Mouse (Mus musculus) heart, embryonic 11.5 days (tissue): Measurements from ENCODE around the gene Etl4. TPM values are rescaled to one million over a fixed set of nuclear protein-coding genes. Genes with fewer than 3 reads are reported as not detected.

ENCODE experiments used
- ATAC-seq: fragments of 200-750 bp; cut with Nextera tagmentation; replicated peaks from 2 replicates; pipeline ENCODE4 v1.8.0; 2017; ENCODE audit warnings: moderate library complexity; ENCODE audit not compliant: insufficient number of reproducible peaks, low FRiP score, low TSS enrichment
- H3K27ac ChIP-seq: fragments of 300-500 bp; sonication (generic); 2 replicates; pipeline ENCODE4 v1.5.1; 2014; ENCODE audit warnings: mild to moderate bottlenecking, low read depth, low read length
- H3K27me3 ChIP-seq: fragments of 300-500 bp; sonication (generic); 2 replicates; pipeline ENCODE4 v1.6.1; 2014; ENCODE audit warnings: mild to moderate bottlenecking, low read length, mixed read lengths; ENCODE audit not compliant: control insufficient read depth, insufficient read depth
- H3K36me3 ChIP-seq: fragments of 300-500 bp; sonication (generic); 2 replicates; pipeline ENCODE4 v1.6.1; 2014; ENCODE audit warnings: mild to moderate bottlenecking, low read length, moderate library complexity, mixed read lengths; ENCODE audit not compliant: control insufficient read depth, insufficient read depth
- H3K4me1 ChIP-seq: fragments of 300-500 bp; sonication (generic); 2 replicates; pipeline ENCODE4 v1.6.1; 2014; ENCODE audit warnings: low read length; ENCODE audit not compliant: control insufficient read depth, insufficient read depth
- H3K4me2 ChIP-seq: fragments of 300-500 bp; sonication (generic); 2 replicates; pipeline ENCODE4 v1.6.1; 2014; ENCODE audit warnings: mild to moderate bottlenecking, moderate library complexity
- H3K4me3 ChIP-seq: fragments of 300-500 bp; sonication (generic); 2 replicates; pipeline ENCODE4 v1.5.1; 2014; ENCODE audit warnings: low read depth, low read length
- H3K9ac ChIP-seq: fragments of 300-500 bp; sonication (generic); 2 replicates; pipeline ENCODE4 v1.6.1; 2014; ENCODE audit warnings: mild to moderate bottlenecking, low read depth, low read length, moderate library complexity
- H3K9me3 ChIP-seq: fragments of 300-500 bp; sonication (generic); replicated peaks from 2 replicates; pipeline ENCODE4 v1.6.1; 2016; ENCODE audit warnings: low read length; ENCODE audit not compliant: control insufficient read depth
- WGBS: fragments of 180-500 bp; shearing (Covaris S2); extraction: QIAGEN DNeasy Blood & Tissue Kit; methylation state at CpG from one replicate; pipeline ENCODE4 v1.1.7; 2014; ENCODE audit not compliant: insufficient replicate concordance; 5-methylcytosine and 5-hydroxymethylcytosine counted together
- polyA plus RNA-seq: library from polyadenylated mRNA; unstranded; fragments of >200 nt; fragmentation: Nextera tagmentation; extraction: Ambion mirVana; gene quantifications from 2 replicates; pipeline ENCODE4 v1.2.1, GENCODE M21; 2014

Etl4 gene
- polyA plus RNA-seq, 1 experiment from 2014 or later, result 12.4 TPM

DNA sequence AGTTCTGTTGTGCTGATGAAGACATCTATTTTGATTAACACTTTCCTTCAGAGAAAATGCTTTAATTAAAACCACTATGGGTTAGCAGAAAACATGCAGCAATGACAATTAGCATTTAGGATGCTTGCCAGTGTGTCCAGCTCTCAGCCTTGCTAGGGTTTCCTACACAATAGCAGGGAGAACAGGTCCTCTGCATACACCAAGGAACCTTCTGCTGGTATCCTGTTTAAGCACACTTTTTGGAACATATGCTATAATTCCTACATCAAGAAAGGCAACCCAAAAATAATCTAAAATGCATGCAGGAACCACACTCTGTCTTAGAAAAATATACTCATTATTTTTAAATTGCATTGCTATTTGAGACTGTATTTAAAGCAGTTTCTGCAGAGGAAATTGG lies 673.5 kb downstream of the Etl4 start:
- no peak overlapping the region for H3K4me2 ChIP-seq
- no peaks in the 10 kb centered on the region; the same call in 1 of the 2 replicates for H3K36me3 ChIP-seq
- H3K4me1 ChIP-seq, result peaks cover 8% of the 10 kb centered on the region; the same call in 1 of the 2 replicates
- H3K9ac ChIP-seq, result no peak overlapping the region
- no peak overlapping the region for H3K4me3 ChIP-seq
- no peaks in the 10 kb centered on the region for H3K27me3 ChIP-seq
- H3K27ac ChIP-seq, result no peak overlapping the region
- no peak for ATAC-seq
- H3K9me3 ChIP-seq, result no peaks in the 10 kb centered on the region

DNA sequence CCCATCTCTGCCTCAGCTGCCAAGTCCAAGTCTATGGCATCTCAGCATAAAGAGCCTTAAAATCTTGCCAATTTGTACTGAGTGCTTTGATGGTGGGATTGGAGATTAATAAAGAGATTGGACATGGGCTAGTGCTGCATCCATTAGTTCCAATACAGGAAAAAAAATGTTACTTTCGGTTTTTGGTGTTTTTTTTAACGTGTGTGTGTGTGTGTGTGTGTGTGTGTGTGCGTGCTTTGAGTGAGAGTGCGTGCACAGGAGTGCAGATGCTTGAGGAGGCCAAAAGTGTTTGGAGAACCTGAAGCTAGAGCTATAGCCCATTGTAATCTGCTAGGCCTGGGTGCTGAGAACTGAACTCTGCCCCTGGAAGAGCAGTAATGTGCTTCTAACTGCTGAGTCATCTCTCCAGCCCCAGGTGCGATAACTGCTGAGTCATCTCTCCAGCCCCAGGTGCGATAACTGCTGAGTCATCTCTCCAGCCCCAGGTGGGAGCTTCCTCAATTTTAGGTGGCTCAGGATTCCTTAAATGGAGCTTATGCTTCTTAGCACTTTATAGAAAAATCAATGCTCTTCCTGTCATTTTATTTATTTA lies 674.1 kb downstream of the Etl4 start:
- Histone ChIP-seq H3K9me3 (no peaks in the 10 kb centered on the region), H3K36me3 (no peaks in the 10 kb centered on the region; the same call in 1 of the 2 replicates), H3K4me3 (no peak overlapping the region), H3K4me2 (no peak overlapping the region), H3K4me1 (peaks cover 8% of the 10 kb centered on the region; the same call in 1 of the 2 replicates), H3K27ac (no peak overlapping the region), H3K9ac (no peak overlapping the region), H3K27me3 (no peaks in the 10 kb centered on the region)
- ATAC-seq, result no peak; the same call in 1 of the 2 replicates
- WGBS, result 87% methylated on average over 6 of the region's 6 CpGs

DNA sequence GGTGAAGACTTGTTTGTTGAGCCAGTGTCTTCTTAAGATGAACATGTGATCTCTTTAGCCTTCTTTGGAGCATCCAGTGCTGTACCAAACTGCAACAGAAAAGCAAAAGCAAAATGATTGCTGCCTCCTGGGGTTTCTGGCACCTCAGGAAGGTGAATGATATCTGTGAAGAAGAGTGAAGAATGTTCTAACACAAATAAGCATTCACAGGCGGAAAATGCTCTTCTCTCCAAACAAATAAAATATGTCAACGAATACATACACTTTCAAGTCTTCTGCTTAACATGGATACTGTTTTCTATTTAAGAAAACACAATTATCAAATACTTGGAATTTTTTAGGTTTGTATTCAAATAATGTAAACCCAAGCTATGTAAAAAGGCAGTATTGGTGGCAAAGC lies 678.3 kb downstream of the Etl4 start:
- no peak for ATAC-seq
- no peaks in the 10 kb centered on the region for H3K4me1 ChIP-seq
- no peaks in the 10 kb centered on the region; the same call in 1 of the 2 replicates for H3K36me3 ChIP-seq
- H3K9ac ChIP-seq, result no peak overlapping the region
- WGBS, result 90% methylated on average over 2 of the region's 2 CpGs
- no peak overlapping the region for H3K27ac ChIP-seq
- no peaks in the 10 kb centered on the region for H3K9me3 ChIP-seq
- H3K27me3 ChIP-seq, result no peaks in the 10 kb centered on the region
- H3K4me2 ChIP-seq, result no peak overlapping the region
- no peak overlapping the region for H3K4me3 ChIP-seq

DNA sequence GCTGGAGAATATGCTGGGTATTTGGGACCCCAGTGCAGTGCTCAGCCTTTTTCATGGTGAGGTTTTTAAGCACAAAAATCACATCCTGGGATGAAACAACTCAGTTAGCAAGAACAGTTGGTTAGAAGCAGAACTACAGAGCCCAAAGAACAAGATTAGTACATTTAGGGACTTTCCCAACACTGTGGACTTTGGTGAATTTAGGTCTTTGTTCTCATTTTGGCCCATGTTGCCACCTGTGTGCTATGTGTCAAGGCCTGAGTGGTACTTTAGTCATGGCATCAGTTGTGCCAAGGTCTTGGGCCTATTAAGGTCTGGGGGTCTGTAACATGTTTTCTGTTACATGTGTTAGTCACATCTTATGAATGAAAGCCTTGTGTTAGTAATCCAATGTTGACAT lies 679.1 kb downstream of the Etl4 start:
- Histone ChIP-seq H3K36me3 (no peaks in the 10 kb centered on the region; the same call in 1 of the 2 replicates), H3K4me2 (no peak overlapping the region), H3K4me1 (peaks cover 4% of the 10 kb centered on the region; the same call in 1 of the 2 replicates), H3K27ac (no peak overlapping the region), H3K27me3 (no peaks in the 10 kb centered on the region), H3K9me3 (no peaks in the 10 kb centered on the region), H3K4me3 (no peak overlapping the region), H3K9ac (no peak overlapping the region)
- no peak for ATAC-seq

DNA sequence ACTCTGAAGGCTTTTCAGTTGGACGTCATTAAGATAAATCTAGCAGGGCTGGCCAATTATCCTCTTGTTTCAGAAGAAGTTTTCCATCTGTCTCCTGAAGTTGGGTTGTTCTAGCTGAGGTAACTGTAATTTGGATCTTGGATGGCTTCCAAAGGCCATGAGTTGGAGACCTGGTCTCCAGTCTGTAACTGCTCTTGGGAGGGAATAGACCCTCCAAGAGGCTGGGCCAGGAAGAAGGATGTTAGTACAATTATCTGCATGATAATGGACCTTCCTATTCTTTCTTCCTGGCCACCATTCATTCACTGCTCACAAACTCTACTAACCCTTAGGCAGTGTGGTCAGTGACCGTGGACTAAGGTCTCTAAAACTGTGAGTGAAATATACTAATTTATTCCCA lies 684.5 kb downstream of the Etl4 start:
- no peak for ATAC-seq
- Histone ChIP-seq H3K4me2 (no peak overlapping the region), H3K27me3 (no peaks in the 10 kb centered on the region), H3K9me3 (no peaks in the 10 kb centered on the region), H3K27ac (no peak overlapping the region), H3K4me1 (peaks cover 4% of the 10 kb centered on the region; the same call in 1 of the 2 replicates), H3K4me3 (no peak overlapping the region), H3K36me3 (no peaks in the 10 kb centered on the region), H3K9ac (no peak overlapping the region)
- WGBS, result 61% methylated on average over 2 of the region's 2 CpGs

DNA sequence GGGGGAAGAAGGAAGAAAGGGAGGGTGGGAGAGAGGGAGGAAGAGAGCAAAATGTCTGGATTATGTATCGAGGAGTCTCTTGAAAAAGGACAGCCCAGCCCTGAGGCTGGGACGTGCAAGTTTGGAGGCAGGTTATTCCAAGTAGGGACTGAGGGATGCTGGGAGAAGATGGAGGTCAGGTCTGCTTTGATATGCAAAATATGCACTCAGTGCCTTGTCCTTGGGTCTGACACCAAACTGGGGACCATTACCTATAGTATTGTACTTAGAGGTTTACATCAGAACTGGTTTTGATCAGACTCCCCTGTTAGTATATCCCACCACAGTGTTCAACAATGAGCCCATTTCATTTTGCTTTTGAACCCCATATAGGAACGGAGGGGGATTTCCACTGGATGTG lies 685.4 kb downstream of the Etl4 start:
- H3K36me3 ChIP-seq, result no peaks in the 10 kb centered on the region

DNA sequence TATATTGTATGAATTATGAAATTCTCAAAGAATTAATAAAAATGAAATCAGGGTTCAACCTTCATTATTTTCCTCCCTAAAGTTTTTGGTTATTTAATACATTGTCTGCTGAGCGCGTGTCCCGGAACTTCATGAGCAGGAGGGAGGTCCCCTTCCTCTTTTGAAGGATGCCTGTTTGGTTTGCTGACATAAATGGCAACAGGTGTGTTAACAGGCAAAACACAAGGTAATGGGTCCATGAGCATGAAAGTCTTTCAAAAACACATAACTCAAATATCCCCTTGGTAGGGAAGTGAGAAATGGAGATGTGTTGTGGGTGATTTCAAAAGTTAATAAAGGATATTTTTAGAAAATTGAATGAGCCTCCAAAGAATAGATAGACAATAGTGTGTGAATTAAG lies 687.0 kb downstream of the Etl4 start:
- no peaks in the 10 kb centered on the region for H3K9me3 ChIP-seq
- no peak overlapping the region for H3K9ac ChIP-seq
- H3K4me2 ChIP-seq, result no peak overlapping the region
- no peak overlapping the region for H3K27ac ChIP-seq
- H3K36me3 ChIP-seq, result no peaks in the 10 kb centered on the region
- ATAC-seq, result no peak
- peaks cover 4% of the 10 kb centered on the region; the same call in 1 of the 2 replicates for H3K4me1 ChIP-seq
- WGBS, result 97% methylated on average over 3 of the region's 3 CpGs
- no peaks in the 10 kb centered on the region for H3K27me3 ChIP-seq
- H3K4me3 ChIP-seq, result no peak overlapping the region

More for the DNA sequence above, 685.4 kb downstream of the Etl4 start:
- 79% methylated on average over 3 of the region's 3 CpGs for WGBS
- Histone ChIP-seq H3K4me2 (no peak overlapping the region), H3K9me3 (no peaks in the 10 kb centered on the region), H3K4me1 (peaks cover 4% of the 10 kb centered on the region; the same call in 1 of the 2 replicates), H3K27me3 (no peaks in the 10 kb centered on the region), H3K27ac (no peak overlapping the region), H3K4me3 (no peak overlapping the region), H3K9ac (no peak overlapping the region)
- ATAC-seq, result no peak

DNA sequence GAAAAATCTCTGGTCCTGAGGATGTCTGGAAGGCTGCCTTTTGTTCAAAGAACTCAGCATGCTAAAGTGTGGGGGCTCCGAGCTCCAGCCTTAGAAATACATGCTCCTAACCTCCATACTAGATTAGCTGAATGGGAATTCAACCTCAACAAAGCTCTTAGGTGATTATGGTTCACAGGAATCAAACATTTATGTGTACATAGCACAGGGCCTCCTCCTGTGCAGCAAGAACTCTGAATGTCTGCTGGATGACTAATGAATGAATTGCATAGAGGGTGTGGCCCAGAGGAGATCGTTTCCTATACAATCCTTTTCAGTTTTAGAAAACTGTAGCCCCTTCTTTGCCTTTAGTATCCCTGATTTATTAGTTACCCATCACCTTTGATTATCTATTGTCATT lies 687.6 kb downstream of the Etl4 start:
- Histone ChIP-seq H3K4me1 (peaks cover 4% of the 10 kb centered on the region; the same call in 1 of the 2 replicates), H3K4me3 (no peak overlapping the region), H3K36me3 (no peaks in the 10 kb centered on the region), H3K27me3 (no peaks in the 10 kb centered on the region), H3K9ac (no peak overlapping the region), H3K4me2 (no peak overlapping the region), H3K9me3 (no peaks in the 10 kb centered on the region), H3K27ac (no peak overlapping the region)
- no peak for ATAC-seq
- 67% methylated on average over 2 of the region's 2 CpGs for WGBS

DNA sequence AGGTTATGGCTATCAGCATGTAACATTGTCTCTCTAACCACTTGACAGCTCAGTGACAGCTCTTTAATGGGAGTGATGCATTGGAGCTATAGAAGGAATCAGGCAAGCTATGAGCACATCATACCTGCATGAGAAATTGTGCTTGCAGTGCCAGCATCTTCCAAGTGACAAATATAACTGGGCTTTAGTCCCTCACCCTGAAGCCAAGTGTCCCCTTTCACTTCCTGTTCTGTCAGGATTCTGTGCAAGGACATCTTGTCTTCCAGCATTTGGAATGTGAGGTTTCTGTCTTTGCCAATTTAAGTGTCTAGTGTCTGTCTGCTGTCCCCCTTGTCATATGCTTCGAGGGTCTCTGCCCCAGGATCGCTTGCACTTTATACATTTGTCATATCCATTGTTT lies 693.1 kb downstream of the Etl4 start:
- no peaks in the 10 kb centered on the region for H3K4me1 ChIP-seq
- no peaks in the 10 kb centered on the region for H3K9me3 ChIP-seq
- H3K27ac ChIP-seq, result no peak overlapping the region
- no peaks in the 10 kb centered on the region for H3K27me3 ChIP-seq
- WGBS, result 73% methylated on average over 2 of the region's 2 CpGs
- H3K4me3 ChIP-seq, result no peak overlapping the region
- H3K4me2 ChIP-seq, result no peak overlapping the region
- no peak for ATAC-seq
- no peaks in the 10 kb centered on the region for H3K36me3 ChIP-seq
- H3K9ac ChIP-seq, result no peak overlapping the region
